Mouse (Mus musculus) spleen, adult 2 months (tissue): Measurements from ENCODE around the gene Tiam1. TPM values are rescaled to one million over a fixed set of nuclear protein-coding genes. Genes with fewer than 3 reads are reported as not detected.

Experiments used
- DNase-seq, 2 experiments: peaks; one replicate each; pipeline versions ENCODE4 v3.0.0 to v3.0.0-alpha.2; 2012 to 2021; ENCODE audit warnings: low spot score in 2 of 2, low read depth in 1 of 2
- H3K27ac ChIP-seq: fragments of 200-500 bp; 2 replicates; pipeline ENCODE4 v1.5.1; 2012; ENCODE audit warnings: low read length, inconsistent platforms; ENCODE audit not compliant: insufficient read depth
- H3K27me3 ChIP-seq: fragments of 200-500 bp; 2 replicates; pipeline ENCODE4 v1.6.1; 2012; ENCODE audit warnings: mild to moderate bottlenecking, moderate library complexity, low read length, inconsistent platforms; ENCODE audit not compliant: control insufficient read depth, insufficient read depth
- H3K36me3 ChIP-seq: fragments of 200-500 bp; 2 replicates; pipeline ENCODE4 v1.6.1; 2012; ENCODE audit warnings: mild to moderate bottlenecking, low read length, inconsistent platforms; ENCODE audit not compliant: control insufficient read depth, insufficient read depth
- H3K4me1 ChIP-seq: fragments of 200-500 bp; 2 replicates; pipeline ENCODE4 v1.6.1; 2011; ENCODE audit warnings: inconsistent platforms; ENCODE audit not compliant: control insufficient read depth, insufficient read depth, insufficient read length
- H3K4me3 ChIP-seq: fragments of 200-500 bp; 2 replicates; pipeline ENCODE4 v1.5.1; 2011; ENCODE audit warnings: mild to moderate bottlenecking, inconsistent platforms; ENCODE audit not compliant: insufficient read depth, insufficient read length; ENCODE audit errors: extremely low read depth
- CTCF ChIP-seq: fragments of 200-500 bp; IDR thresholded peaks from 2 replicates; pipeline ENCODE4 v1.5.1; 2011; ENCODE audit warnings: mild to moderate bottlenecking, inconsistent platforms; ENCODE audit not compliant: insufficient read depth, insufficient read length, insufficient replicate concordance; ENCODE audit errors: extremely low read depth
- POLR2A ChIP-seq: fragments of 200-500 bp; IDR thresholded peaks from 2 replicates; pipeline ENCODE4 v1.6.1; 2011; ENCODE audit warnings: low read depth, low read length, inconsistent platforms
- WGBS: fragments of 180-500 bp; shearing (Covaris S2); methylation state at CpG from one replicate; pipeline ENCODE4 v1.1.7; 2018; 5-methylcytosine and 5-hydroxymethylcytosine counted together
- polyA plus RNA-seq: library from polyadenylated mRNA; depleted of rRNA; stranded (reverse); fragments of >200 nt; gene quantifications from 2 replicates; pipeline ENCODE4 v1.2.3, GENCODE M21; 2012

Gene Tiam1
- polyA plus RNA-seq, 1 experiment, result 4.3 TPM

DNA sequence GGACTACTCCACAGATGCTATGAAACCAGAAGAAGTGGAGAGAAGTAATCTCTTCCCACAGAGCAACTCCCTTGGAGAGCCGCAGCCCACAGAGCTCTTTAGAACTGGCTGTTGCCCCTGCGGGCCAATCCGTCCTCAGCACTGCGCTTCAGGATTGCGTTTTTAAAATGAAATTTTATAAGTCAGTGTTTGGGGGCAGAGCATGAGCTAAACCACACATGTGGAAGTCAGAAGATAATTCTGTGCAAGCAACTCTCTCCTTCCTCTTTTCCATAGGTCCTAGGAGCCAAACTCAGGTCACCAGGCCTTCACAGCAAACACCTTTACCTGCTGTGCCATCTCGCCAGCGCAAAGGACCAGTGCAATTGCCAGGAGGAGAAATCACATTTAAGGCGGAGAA lies 98.0 kb downstream of the Tiam1 start:
- no peaks in the 10 kb centered on the region for H3K27me3 ChIP-seq
- H3K36me3 ChIP-seq, result no peaks in the 10 kb centered on the region
- no peak overlapping the region for H3K4me3 ChIP-seq
- no peak overlapping the region for H3K27ac ChIP-seq
- DNase-seq, result no peak
- peaks cover 12% of the 10 kb centered on the region; the same call in 1 of the 2 replicates for H3K4me1 ChIP-seq
- no peak for TF ChIP-seq CTCF
- TF ChIP-seq POLR2A, result no peak
- WGBS, result 88% methylated on average over 8 of the region's 8 CpGs

GRCm38 (mm10) chr16:90044004-90044754 lies 99.4 kb downstream of the Tiam1 start:
- Histone ChIP-seq H3K4me3 (peak overlapping the region; percentile 47; the same call in 1 of the 2 replicates), H3K36me3 (no peaks in the 10 kb centered on the region), H3K27me3 (no peaks in the 10 kb centered on the region), H3K4me1 (peaks cover 12% of the 10 kb centered on the region; the same call in 1 of the 2 replicates), H3K27ac (peak overlapping the region; percentile 56; the same call in 1 of the 2 replicates)
- WGBS, result 19% methylated on average over 21 of the region's 21 CpGs
- DNase-seq, result peak in 1 of 2 experiments; percentile 23
- TF ChIP-seq POLR2A (no peak), CTCF (no peak)

DNA sequence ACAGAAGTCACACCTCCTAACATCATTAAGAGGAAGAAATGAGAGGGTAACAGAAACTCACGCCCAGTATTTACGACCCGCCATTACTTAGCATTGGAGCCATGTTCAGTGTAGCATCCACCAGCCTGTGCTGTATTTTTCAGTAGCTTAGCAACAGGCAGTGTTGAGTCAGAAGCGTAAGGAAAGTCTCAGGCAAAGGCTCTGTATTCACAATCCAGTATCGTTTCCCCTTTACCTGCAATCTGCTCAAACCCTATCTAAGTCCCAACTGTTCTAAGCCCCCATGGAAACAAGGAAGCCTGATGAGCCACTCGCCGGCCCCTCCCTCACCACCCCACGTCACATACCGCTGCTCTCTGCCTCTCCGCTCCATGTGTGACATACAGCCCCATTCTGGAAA lies 100.7 kb downstream of the Tiam1 start:
- TF ChIP-seq CTCF (no peak), POLR2A (no peak)

DNA sequence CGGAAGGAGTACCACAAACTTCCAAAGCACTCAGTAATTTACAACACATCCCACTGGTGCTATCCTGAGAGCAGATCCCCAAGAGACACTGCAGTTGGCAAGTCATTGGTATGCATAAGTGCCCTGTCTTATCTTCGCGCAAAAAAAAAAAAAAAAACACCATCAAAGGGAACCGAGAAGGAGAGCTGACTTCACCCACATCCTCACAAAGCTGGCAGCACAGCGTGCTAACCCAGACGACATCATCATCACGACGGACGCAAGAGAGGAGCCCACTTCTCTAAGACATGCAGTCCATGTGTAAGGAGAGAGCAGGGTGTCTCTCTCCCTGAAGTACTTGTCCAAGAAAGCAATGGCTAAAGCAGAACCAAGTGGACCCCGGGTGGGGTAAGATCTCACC lies 101.2 kb downstream of the Tiam1 start:
- H3K36me3 ChIP-seq, result no peaks in the 10 kb centered on the region
- no peak overlapping the region for H3K4me3 ChIP-seq
- H3K27ac ChIP-seq, result no peak overlapping the region
- TF ChIP-seq CTCF, result no peak
- TF ChIP-seq POLR2A, result no peak
- H3K4me1 ChIP-seq, result peaks cover 14% of the 10 kb centered on the region; the same call in 1 of the 2 replicates
- no peak for DNase-seq
- no peaks in the 10 kb centered on the region for H3K27me3 ChIP-seq
- 43% methylated on average over 10 of the region's 10 CpGs for WGBS

More for the DNA sequence above, 100.7 kb downstream of the Tiam1 start:
- no peak overlapping the region for H3K27ac ChIP-seq
- H3K36me3 ChIP-seq, result no peaks in the 10 kb centered on the region
- peaks cover 14% of the 10 kb centered on the region; the same call in 1 of the 2 replicates for H3K4me1 ChIP-seq
- DNase-seq, result peak in 1 of 2 experiments; percentile 12
- H3K4me3 ChIP-seq, result no peak overlapping the region
- WGBS, result 83% methylated on average over 10 of the region's 10 CpGs
- H3K27me3 ChIP-seq, result no peaks in the 10 kb centered on the region

- WGBS, result 30% methylated on average over 8 of the region's 8 CpGs
- DNase-seq, result peak in 1 of 2 experiments; percentile 28
- no peak for TF ChIP-seq POLR2A
- TF ChIP-seq CTCF, result no peak
- H3K27me3 ChIP-seq, result no peaks in the 10 kb centered on the region
- H3K36me3 ChIP-seq, result no peaks in the 10 kb centered on the region
- peaks cover 14% of the 10 kb centered on the region; the same call in 1 of the 2 replicates for H3K4me1 ChIP-seq
- H3K4me3 ChIP-seq, result no peak overlapping the region
- H3K27ac ChIP-seq, result no peak overlapping the region
Measured at GRCm38 (mm10) chr16:90040771-90041364, 102.7 kb downstream of the Tiam1 start.

DNA sequence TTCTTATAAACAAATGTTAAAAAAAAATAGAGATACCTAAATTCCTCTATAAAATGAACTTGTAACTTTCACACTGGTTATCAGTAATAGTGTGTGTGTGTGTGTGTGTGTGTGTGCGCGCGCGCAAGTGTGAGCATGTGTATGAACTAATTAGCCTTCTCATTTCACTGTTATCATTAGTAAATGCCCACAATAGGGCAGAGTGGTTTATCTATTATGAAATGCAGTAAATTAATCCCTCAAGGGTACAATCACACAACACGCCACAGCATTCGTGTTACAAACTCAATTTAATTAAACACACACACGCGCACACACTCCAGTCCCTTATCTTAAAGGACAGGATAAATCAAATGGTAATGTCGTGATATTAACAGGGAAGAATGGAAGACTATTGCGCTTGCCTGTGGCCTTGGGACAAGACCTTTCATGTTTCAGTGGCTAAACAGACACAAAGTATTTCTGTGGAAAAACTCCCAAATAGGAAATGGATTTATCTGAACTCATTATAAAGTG lies 107.9 kb downstream of the Tiam1 start:
- H3K36me3 ChIP-seq, result no peaks in the 10 kb centered on the region
- no peak overlapping the region for H3K4me3 ChIP-seq
- peaks cover 2% of the 10 kb centered on the region; the same call in 1 of the 2 replicates for H3K4me1 ChIP-seq
- TF ChIP-seq POLR2A (no peak), CTCF (no peak)
- H3K27me3 ChIP-seq, result no peaks in the 10 kb centered on the region
- no peak for DNase-seq
- no peak overlapping the region for H3K27ac ChIP-seq
- WGBS, result 93% methylated on average over 10 of the region's 10 CpGs
